Mouse (Mus musculus): Measurements from ENCODE around the gene Tbc1d19.

- TF ChIP-seq CTCF (IDR thresholded peaks at IDR 0.05; ENCODE audit: control insufficient read depth, insufficient read depth, low read length): no peak
- TF ChIP-seq POLR2A (IDR thresholded peaks at IDR 0.05; ENCODE audit: borderline replicate concordance, control insufficient read depth, low read depth, low read length): no peak
These were observed 114.6 kb downstream of the Tbc1d19 start for GRCm38 (mm10) chr5:53924005-53924404.

All from bone marrow, adult 2 months (tissue).